Mouse (Mus musculus) left cerebral cortex, postnatal 4 days (tissue): Measurements from ENCODE around the gene Ftl1. TPM values are rescaled to one million over a fixed set of nuclear protein-coding genes. Genes with fewer than 3 reads are reported as not detected.

Source experiments
- DNase-seq: peaks from one replicate; pipeline ENCODE4 v3.0.0-alpha.2; 2022
- intact Hi-C: fragments of 180-260 bp; cut with DNase I; formaldehyde crosslinking; loops from one replicate; pipeline ENCODE4 v1.15.1; 2025
- total RNA-seq, 2 experiments: library from RNA; stranded (reverse); gene quantifications; 2 replicates each; pipeline ENCODE4 v1.2.3; 2021

The Ftl1 gene
- total RNA-seq, 2 experiments from 2014 or later: 708 to 725 TPM

DNA sequence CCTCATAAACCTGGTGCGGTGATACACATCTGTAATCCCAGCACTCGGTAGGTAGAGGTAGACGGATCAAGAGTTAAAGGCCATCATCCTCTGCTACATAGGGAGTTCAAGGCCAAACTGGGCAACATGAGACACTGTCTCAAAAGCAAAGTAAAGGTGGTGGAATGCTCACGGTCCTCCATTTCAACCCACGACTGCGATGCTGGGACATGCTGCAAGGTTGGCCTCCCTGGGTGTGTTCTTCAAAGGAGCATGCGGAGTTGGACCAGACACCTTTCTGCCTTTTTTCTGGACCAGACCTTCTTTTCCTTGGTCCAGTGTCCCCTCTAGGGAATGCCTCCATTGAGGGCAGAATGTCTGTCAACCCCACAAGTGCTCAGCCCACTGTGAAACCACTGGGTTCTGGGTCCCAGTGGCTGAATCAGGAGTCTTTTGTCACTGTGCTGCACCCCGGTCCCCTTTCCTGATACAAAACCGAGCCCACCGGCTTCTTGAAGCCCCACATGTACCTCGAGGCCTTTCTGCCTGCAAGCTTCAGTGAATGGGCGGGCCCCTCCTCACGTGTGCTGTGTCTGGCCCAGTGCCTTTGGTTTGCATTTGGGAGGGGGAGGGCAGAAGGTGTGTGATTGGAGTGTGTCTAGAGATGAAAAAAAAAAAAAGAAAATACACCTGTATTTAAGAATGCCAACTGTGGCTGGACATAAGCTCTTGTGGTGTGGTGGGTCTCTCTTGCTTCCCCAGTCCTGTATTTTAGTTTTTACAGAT, 3.6 kb downstream of the Ftl1 start:
- DNase-seq: no peak
- intact Hi-C loops: no loop called here

DNA sequence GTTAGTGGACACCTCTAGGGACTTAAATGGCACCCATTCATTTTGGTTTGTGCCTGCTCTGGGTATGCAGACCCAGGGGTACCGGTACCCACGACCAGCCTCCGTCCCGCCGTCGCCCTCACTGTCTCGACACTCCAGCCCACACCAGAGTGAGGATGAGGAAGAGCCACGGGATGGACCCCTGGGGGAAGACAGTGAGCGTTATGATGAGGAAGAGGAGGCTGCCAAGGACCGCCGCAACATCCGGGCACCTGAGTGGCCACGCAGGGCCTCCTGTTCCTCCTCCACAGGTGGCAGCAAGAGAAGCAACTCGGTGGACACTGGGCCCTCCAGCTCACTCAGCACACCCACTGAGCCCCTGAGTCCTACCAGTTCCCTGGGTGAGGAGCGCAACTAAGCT, 4.7 kb downstream of the Ftl1 start:
- intact Hi-C loops: no loop called here
- DNase-seq: no peak

DNA sequence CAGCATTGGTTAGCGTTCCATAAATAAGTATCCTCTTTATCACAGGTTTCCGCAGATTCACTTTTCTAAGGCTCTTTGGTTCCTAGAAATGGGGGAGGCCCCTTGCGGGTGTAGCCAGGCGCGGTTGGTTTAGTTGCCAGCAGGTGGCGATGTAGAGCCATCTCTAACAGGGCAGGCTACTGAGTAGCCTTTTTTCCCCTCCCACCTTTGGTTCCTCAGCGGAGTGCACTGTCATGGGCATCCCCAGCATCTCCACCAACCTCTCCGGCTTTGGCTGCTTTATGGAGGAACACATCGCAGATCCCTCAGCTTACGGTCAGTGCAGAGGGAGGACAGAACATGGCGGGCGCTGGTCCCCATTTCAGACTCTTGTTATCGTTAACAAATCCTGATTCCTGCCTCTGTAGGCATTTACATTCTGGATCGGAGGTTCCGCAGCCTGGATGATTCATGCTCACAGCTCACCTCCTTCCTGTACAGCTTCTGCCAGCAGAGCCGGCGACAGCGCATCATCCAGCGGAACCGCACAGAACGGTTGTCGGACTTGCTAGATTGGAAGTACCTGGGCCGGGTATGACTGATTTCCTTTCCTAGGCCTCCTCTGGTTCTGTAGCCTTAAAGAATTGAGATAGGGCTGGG, 8.2 kb downstream of the Ftl1 start:
- DNase-seq: peak; percentile 87
- intact Hi-C loops: no loop called here

DNA sequence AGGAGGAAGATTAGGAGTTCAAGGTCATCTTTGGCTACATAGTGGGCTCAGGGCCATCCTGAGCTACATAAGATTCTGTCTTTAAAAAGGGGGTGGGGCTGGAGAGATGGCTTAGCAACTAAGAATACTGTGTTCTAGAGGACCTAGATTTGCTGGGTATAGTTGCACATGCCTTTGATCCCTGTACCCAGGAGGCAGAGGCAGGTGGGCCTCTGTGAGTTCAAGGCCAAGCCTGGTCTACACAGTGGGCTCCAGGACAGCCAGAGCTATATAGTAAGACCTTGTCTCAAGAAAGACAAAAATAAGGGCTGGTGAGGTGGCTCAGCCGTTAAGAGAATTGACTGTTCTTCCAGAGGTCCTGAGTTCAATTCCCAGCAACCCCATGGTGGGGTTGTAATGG, 9.7 kb downstream of the Ftl1 start:
- DNase-seq: no peak
- intact Hi-C loops: no loop called here

DNA sequence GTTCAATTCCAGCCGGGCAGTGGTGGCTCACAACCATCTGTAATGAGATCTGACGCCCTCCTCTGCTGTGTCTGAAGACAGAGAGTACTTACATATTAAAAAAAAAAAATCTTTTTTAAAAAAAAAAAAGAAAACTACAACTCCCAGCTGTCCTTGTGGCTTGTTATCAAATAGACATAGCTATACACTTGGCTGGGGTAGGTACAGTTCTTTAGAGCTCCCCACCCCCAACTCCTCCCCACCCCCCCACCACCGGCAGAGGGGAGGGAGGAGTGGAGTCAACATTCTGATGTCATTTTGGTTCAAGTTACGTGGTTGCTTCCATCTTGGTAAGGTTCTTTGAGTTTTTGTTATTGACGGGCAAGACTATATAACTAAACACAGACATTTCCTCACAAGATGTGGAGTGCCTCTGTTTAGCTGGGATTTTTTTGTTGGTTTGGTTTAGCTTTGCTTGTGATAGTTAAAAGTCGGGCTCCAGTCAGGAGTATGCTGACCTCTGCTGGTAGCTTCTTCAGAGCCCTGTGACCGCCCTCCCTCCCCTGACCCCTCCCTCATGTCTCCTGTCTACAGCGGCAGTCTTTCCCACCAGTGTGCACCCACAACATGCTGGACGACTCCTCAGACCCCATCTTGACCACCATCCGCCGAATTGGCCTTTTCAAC, 12.2 kb downstream of the Ftl1 start:
- DNase-seq: peak; percentile 50
- intact Hi-C loops: no loop called here

DNA sequence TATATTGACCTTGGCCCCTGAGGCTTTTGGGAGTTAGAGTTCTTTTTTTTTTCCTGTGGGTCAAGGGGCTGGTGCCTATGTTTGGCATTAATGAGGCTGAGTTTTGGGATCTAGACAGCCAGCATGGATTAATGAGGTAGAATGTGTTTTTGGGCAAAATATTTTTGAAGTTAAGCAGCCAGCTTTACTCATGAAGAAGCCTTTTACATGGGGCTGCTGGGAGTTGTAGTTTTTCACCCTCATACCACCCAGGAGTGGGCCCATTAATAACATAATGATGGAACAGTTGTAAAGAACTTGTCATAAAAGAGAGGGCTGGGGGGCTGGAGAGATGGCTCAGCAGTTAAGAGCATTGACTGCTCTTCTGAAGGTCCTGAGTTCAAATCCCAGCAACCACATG, 13.1 kb downstream of the Ftl1 start:
- intact Hi-C loops: no loop called here
- DNase-seq: no peak

DNA sequence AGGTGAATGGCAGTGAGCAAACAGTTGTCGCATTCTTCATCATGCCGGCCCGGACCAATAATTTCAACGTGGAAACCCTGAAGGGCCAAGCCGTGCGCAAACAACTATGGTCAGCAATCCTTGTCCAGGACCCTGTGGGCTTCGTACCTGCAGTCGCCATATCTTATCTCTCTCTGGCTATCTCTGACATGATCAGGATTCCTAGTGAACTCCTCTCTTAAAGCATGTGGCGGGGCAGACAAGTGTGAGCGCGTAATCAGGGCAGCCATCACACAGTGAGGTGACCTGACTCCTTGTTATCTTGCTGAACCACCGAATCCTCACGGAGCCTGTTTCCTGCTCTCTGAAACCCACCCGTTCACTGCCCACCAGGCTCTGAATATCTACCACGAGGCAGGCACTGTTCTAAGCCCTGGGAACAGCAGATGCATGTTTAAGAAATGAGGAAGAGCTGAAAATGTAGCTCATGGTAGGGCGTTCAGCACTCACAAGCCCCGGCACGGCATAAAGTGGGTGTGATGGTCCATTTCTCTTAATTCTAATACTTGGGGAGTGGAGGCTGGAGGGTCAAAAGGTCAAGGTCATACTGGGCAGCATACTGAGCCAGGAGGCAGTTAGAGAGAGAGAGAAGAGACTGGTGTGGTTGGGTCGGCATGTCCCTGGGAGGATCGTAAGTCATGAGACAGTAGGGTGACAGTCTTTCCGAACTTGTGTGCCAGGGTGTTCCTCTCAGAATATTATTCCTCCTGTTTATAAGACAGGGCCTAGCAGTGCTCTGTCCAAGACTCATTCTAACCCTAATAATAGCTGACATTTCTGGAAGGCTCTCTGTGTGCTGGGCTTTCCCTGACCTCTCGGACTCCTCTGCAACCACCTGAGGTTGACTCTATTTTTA, 15.9 kb downstream of the Ftl1 start:
- no peak for DNase-seq
- intact Hi-C loops: no loop called here

DNA sequence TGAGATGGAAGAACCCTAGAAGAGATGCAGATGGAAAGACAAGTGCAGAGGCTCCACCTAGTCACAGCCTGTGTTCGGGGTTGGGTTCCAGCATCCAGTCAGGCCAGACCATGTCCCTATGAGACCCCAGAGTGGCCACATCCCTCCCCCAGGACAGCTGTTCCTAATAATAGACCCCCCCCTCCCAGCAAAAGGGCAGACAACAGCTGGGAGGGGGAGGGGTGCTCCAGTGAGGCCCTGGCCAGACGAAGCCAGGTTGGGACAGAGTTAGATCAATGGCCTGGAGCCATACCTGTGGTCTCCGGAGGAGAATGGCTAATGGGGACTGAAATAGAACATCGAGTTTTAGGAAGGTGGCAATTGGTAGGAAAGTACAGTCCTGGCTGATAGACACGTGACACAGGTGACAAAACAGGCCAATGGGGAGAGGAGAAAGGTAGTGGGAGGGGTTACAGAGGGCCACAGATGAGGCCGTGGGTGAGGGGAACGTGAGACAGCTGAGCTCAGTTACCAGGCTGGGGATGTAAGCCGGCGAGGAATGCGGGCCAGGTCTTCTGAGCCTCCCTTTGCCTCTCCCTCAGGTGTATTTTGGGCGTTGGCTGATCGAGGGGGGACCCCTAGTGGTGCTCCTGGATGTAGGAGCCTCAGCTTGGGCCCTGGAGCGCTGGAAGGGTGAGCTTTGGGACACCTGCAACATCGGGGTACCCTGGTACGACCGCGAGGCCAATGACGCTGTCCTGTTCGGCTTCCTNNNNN, 22.0 kb downstream of the Ftl1 start, which contains the start of gene Ruvbl2:
TSS of gene Ruvbl2 (minus strand) at position 576 of the 756 bp plus-strand sequence.
- intact Hi-C loops: no loop called here
- DNase-seq: no peak

DNA sequence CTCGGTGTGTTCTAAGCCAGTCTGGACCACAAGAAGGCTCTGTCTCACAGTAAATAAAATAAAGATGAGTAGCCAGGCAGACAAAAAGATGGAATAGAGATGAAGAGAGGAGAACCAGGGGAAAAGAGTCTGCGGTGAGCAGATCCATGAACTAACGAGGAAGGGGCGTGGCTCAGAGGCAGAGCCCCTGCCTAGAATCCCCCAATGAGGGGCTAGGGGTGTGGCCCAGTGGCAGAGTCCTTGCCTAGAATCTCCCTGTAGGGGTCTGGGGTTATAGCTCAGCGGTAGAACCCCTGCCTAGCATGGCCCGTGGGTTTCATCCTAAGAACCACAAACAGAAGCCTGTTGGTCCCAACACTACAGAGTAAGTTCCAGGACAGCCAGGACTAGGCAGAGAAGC, 22.6 kb downstream of the Ftl1 start:
- intact Hi-C loops: no loop called here
- no peak for DNase-seq

DNA sequence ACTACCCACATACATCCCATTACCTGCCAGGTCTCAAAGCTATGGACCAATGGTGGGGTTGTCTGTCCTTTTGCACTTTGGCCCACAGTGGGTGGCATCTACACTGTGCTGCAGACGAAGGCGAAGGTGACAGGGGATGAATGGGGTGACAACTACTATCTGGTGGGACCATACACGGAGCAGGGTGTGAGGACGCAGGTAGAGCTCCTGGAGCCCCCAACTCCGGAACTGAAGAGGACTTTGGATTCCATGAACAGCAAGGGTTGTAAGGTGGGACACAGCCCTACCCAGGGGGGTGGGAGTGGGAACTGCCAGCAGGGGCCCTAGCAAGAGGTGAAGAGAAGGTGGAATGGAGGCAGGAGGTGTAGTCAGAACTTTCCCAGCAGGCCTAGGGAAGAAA, 23.2 kb downstream of the Ftl1 start:
- no peak for DNase-seq
- intact Hi-C loops: no loop called here

DNA sequence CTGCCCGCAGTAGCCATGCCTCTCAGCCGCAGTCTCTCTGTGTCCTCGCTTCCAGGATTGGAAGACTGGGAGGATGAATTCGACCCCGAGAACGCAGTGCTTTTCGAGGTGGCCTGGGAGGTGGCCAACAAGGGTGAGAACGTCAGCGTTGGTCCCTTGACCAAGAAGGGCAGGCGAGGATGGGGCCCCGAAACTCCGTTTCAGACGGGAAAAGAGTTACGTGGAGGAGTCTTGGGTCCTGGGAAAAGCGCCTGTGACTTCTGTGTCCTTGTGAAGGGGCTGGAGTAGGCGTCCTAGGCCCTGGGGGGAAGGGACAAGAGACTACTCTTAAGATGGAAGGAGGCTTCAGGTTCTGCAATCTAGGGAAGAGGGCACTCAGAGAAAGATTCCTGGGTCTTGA, 24.6 kb downstream of the Ftl1 start:
- intact Hi-C loops: no loop called here
- no peak for DNase-seq

DNA sequence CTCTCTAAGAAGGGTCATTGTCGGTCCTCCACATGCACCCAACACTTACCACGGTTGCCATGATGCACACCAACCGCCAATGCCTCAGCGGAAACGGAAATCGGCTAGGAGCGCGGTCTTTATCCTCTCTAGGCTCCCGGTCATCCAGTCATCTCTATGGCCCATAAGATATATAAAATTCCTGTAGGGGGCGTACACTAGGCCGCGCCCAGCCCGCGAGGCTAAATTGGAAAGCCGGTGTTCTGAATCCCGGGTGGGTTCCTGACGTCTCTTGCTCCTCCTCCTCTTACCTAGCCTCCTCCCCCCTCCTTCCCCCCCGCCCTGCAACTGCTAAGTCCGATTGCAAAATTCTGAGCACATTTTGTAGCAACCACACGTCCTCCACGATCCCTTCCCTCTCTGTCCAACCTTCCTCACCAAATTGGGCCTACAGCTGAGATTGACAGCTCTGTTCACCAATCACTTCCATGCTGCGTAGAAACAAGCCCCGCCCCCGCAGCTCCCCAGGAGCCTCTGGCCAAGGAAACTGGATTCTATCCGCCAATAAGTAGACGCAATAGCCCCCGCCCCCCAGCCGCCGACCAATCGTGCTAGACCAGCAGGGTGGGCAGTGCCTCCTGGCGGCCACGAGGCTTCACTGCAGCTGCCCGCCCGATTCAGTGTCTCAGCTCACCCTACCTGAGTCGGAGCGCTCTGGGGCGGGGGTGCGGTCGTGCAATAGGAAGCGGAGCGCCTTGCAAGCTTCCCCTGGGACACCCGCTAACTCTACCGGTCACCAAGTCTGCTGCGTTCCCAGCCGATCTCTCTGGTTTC, 25.3 kb downstream of the Ftl1 start, which contains the start of gene Gys1:
TSS of gene Gys1 (plus strand) at position 642 of the 813 bp plus-strand sequence.
- intact Hi-C loops: no loop called here
- DNase-seq: peak; percentile 100

DNA sequence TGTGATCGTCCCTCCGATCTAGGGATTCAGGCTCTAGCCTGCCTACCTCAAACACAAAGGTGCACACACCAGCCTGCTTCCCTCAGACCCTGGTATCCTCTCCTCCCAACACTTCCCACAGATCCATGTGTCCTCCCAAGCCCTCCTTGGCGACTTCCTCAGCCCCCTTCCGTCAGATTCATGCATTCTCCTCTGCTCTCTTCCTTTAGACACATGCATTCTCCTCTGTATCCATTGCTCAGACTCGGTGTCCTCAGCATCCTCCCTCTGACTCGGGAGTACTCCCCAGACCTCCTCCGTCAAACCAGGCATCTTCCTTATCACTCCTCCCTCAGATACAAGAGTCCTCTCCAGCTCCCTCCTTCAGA, 25.9 kb downstream of the Ftl1 start:
- intact Hi-C loops: no loop called here
- DNase-seq: no peak

DNA sequence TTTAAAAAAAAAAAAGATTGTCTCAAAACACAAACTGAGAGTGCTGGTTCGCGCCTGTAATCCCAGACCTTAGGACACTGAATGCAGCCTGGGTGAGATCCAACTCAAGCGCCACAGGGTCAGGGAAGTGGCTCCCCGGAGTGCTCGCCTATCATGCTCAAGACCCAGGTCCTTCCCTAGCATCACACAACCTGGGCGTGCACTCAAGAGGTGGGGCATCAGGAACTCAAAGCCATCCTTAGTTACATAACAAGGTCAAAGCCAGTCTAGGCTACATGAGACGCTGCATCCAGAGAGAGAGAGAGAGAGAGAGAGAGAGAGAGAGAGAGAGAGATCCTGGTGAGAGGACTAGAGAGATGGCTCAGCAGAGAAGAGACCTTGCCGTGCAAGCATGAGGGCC, 33.1 kb downstream of the Ftl1 start:
- no peak for DNase-seq
- intact Hi-C loops: no loop called here

DNA sequence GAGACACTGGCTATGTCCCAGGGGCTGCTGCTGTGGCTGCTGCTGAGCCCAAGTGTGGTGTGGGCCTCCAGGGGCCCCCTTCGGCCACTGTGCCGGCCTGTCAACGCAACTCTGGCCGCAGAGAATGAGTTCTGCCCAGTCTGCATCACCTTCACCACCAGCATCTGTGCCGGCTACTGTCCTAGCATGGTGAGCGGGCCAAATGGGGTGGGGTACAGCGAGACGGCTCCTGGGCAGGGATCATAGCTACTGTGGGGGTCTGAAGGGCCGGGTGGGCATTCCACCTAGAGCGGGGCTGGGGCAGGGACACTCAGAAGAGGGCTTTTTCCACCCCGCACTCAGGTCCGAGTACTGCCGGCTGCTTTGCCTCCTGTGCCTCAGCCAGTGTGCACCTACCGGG, 38.5 kb downstream of the Ftl1 start:
- no peak for DNase-seq
- intact Hi-C loops: no loop called here

DNA sequence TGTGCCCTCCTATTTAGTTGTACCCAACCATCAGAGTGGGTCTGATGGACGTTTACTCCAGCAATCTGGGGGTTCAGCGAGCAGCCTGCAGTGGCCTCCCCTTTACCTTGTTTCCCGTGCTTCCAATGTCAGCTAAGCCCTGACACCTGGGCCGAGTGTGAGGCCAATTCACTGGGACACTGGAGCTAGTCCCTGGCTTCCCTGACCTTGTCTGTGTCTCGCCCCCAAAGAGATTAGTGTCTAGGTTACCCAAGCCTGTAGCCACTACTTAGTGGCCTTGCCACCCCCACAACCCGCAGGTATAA, 39.1 kb downstream of the Ftl1 start, which contains the start of gene Lhb:
TSS of gene Lhb (plus strand) at position 206 of the 305 bp plus-strand sequence.
- no peak for DNase-seq
- intact Hi-C loops: no loop called here

DNA sequence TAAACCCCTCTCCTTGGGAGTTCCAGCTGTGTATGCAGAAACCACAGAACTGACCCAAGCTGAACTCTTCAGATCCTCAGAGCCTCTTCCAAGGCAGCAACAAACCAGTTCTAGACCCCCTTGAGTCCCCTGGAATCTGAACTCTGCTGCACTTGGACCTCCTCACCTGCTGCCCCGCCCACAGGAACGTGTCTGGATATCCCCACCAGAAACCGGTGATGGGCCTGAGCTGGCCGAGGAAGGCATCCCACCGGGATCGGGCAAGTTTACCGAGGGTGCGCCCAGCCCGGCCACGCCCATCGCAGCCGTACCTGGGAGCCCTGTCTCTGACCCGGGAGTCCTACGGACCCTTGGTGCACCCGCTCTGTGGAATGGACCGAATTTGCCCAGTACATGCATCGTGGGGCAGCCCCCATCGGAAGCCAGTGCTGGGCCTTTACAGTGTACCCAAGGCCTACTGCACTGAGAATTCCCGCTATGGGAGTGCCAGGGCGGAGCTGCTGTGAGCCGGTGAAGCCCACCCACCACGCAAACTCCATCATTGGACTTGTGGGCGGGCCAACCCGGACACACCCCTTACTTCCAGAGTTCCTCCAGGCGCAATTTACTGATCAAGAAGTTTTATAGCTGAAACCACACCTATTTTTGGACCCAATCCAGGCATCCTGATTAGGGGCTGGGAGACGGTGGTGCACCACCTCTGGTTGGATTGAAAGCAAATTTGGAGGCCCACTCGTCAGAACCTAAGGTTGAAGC, 39.6 kb downstream of the Ftl1 start:
- no peak for DNase-seq
- intact Hi-C loops: no loop called here

DNA sequence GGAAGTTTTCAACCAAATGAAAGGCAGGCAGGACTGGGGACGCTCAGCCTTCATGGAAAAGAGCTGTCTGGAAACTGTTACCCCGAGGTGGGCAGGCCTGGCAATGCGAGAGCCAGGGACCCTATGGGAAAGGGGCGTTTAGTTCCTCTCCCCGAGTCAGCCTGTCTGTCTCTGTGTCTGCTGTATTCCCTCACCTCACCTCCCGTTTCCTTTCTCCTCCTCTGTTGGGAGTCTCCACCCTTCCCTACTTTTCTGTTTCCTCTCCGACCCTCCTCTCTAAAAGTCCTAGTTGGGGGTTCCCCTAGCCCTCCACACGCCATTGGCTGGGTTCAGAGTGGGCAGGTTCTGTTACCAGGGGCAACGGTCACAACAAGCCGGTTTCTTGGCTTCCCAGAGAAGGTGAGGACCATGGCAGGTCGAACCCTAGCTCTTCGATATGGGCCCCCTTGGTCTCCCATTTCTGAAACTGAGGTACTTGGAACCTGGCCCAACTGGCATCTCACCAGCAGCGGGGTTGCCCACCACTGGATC, 41.7 kb downstream of the Ftl1 start:
- no peak for DNase-seq

DNA sequence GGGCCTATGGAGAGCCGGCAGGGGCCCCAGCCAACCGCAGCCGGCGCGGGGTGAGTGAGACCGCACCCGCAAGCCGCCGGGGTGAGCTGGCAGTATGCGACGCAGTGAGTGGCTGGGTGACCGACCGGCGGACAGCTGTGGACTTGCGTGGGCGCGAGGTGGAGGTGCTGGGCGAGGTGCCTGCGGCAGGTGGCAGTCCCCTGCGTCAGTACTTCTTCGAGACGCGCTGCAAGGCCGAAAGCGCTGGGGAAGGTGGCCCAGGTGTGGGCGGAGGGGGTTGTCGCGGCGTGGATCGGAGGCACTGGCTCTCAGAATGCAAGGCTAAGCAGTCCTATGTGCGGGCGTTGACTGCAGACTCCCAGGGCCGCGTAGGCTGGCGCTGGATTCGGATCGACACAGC, 44.0 kb downstream of the Ftl1 start:
- intact Hi-C loops: no loop called here
- no peak for DNase-seq

More for the DNA sequence above, 41.7 kb downstream of the Ftl1 start:
- intact Hi-C loops: no loop called here
